Mouse (Mus musculus): ENCODE data around the gene Parvb. TPM values are rescaled to one million over a fixed set of nuclear protein-coding genes. Genes with fewer than 3 reads are reported as not detected.

Gene Parvb
- total and polyA plus RNA-seq, 3 experiments: 0.04 to 2.3 TPM; not detected in 1

DNA sequence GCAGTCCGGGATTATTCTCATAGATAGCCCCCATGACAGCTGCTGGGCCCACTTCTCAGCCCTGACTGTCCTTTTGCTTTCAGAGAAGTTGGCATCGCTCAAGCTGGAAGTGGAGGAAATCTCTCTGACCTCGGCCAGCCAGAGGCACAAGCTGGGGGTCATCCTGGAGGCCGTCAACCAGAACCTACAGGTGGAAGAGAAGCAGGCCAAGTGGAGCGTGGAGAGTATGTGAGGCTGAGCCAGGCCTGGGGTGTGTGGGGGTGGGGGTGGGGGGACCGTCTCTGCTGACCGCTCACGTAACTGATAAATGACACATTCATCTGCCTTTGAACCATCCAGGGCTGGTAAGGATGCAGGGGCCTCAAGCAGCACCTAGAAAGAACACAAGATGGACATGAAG, 98.1 kb downstream of the Parvb start:
- TF ChIP-seq BHLHE40 (IDR thresholded peaks at IDR 0.05; ENCODE audit: low read depth, low read length) (no peak), USF1 (IDR thresholded peaks at IDR 0.05; ENCODE audit: low read depth, low read length) (no peak), TBP (conservative IDR thresholded peaks at IDR 0.05; ENCODE audit: low read depth, low read length) (no peak), ZNF384 (IDR thresholded peaks at IDR 0.05; ENCODE audit: low read depth, low read length) (no peak), POLR2AphosphoS2 (IDR thresholded peaks at IDR 0.05; ENCODE audit: low read depth, low read length) (no peak), UBTF (IDR thresholded peaks at IDR 0.05; ENCODE audit: low read depth, low read length) (no peak), TCF12 (IDR thresholded peaks at IDR 0.05; ENCODE audit: low read depth, low read length) (no peak), SIN3A (IDR thresholded peaks at IDR 0.05; ENCODE audit: low read length) (no peak), MAFK (IDR thresholded peaks at IDR 0.05; ENCODE audit: insufficient replicate concordance, low read length) (no peak), ETS1 (conservative IDR thresholded peaks at IDR 0.05; ENCODE audit: low read depth, low read length) (no peak), HCFC1 (IDR thresholded peaks at IDR 0.05; ENCODE audit: low read depth, low read length) (no peak), ZMIZ1 (IDR thresholded peaks at IDR 0.05; ENCODE audit: low read depth, low read length) (no peak), KAT2A (IDR thresholded peaks at IDR 0.05; ENCODE audit: insufficient replicate concordance, low read length) (no peak)
- dilution Hi-C loops (cut with MboI; ENCODE audit: extremely low pct_ligation_motif_present, extremely low pct_unique_long_range_greater_than_20kb, low sequenced_read_pairs) (no loop called here), in situ Hi-C loops (cut with MboI; ENCODE audit: low pct_ligation_motif_present, low pct_unique_long_range_greater_than_20kb, low sequenced_read_pairs) (loop anchor here (5.0 kb wide), 1 partner anchor 48 kb away; no protein-coding TSS in a partner anchor)
- Histone ChIP-seq H3K4me2 (ENCODE audit: insufficient read depth, low read depth, poor library complexity, severe bottlenecking) (no peak overlapping the region), H3K79me2 (replicated peaks; ENCODE audit: control insufficient read depth, extremely low read depth, insufficient read depth, poor library complexity, severe bottlenecking) (peaks cover 21% of the 10 kb centered on the region), H3K9me3 (replicated peaks; ENCODE audit: low read length) (no peaks in the 10 kb centered on the region), H3K9ac (ENCODE audit: insufficient read depth, low read depth) (no peak overlapping the region), H3K27me3 (replicated peaks) (no peaks in the 10 kb centered on the region), H3K4me3 (replicated peaks in 1 of 3; ENCODE audit: low read depth in 2 of 3, low read length in 2 of 3, poor library complexity in 1 of 3) (no peak overlapping the region), H3K27ac (ENCODE audit: insufficient read depth, low read depth) (no peak overlapping the region), H3K36me3 (replicated peaks in 1 of 2; ENCODE audit: control insufficient read depth in 1 of 2, insufficient read depth in 1 of 2, low read length in 1 of 2) (peaks cover 78 to 88% of the 10 kb centered on the region in 2 experiments), H3K4me1 (ENCODE audit: control insufficient read depth in 1 of 2, insufficient read depth in 2 of 2) (peaks cover 6 to 39% of the 10 kb centered on the region in 2 experiments; a peak in 3 of 4 replicates)
- no peak for DNase-seq (ENCODE audit: extremely low read depth)

DNA sequence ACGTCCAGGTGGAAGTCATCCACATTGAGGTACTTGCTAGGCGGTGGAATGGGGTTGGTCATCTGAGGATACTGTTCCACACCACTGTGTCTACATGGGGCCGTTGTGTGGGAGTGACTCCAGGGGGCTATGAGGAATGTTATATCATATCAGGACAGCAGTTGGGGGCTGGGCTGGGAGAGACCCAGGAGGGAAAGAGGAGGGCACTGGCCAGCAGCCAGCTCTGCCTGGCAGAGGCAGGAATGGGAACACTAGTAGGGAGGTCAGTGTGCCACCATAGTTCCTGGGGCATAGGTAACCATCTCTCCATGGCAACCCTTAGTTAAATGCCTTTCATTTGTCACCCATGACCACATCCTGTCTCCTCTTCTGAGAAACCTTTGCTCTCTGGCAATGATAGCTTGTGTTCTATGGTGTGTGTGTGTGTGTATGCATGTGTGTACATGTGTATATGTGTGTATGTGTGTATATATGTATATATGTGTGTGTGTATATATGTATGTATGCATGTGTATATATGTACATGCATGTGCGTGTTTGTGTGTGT, 99.3 kb downstream of the Parvb start:
- Histone ChIP-seq H3K9me3 (replicated peaks; ENCODE audit: low read length) (no peaks in the 10 kb centered on the region), H3K79me2 (replicated peaks; ENCODE audit: control insufficient read depth, extremely low read depth, insufficient read depth, poor library complexity, severe bottlenecking) (peaks cover 12% of the 10 kb centered on the region), H3K36me3 (replicated peaks in 1 of 2; ENCODE audit: control insufficient read depth in 1 of 2, insufficient read depth in 1 of 2, low read length in 1 of 2) (peaks cover 90 to 98% of the 10 kb centered on the region in 2 experiments), H3K27ac (ENCODE audit: insufficient read depth, low read depth) (no peak overlapping the region), H3K27me3 (replicated peaks) (no peaks in the 10 kb centered on the region), H3K9ac (ENCODE audit: insufficient read depth, low read depth) (no peak overlapping the region), H3K4me3 (replicated peaks in 1 of 3; ENCODE audit: low read depth in 2 of 3, low read length in 2 of 3, poor library complexity in 1 of 3) (no peak overlapping the region), H3K4me1 (ENCODE audit: control insufficient read depth in 1 of 2, insufficient read depth in 2 of 2) (peaks cover 4 to 35% of the 10 kb centered on the region in 2 experiments; a peak in 3 of 4 replicates), H3K4me2 (ENCODE audit: insufficient read depth, low read depth, poor library complexity, severe bottlenecking) (no peak overlapping the region)
- TF ChIP-seq JUND (conservative IDR thresholded peaks at IDR 0.05; ENCODE audit: low read depth, low read length): no peak
- no peak for TF ChIP-seq E2F4 (IDR thresholded peaks at IDR 0.05; ENCODE audit: insufficient replicate concordance, low read depth, low read length)
- no peak for TF ChIP-seq CHD2 (IDR thresholded peaks at IDR 0.05; ENCODE audit: low read length)
- no peak for TF ChIP-seq POLR2A (IDR thresholded peaks at IDR 0.05; ENCODE audit: low read depth, low read length)
- no peak for TF ChIP-seq ZC3H11A (IDR thresholded peaks at IDR 0.05; ENCODE audit: low read depth, low read length)
- no peak for TF ChIP-seq MEF2A (IDR thresholded peaks at IDR 0.05; ENCODE audit: borderline replicate concordance, low read depth, low read length)
- no peak for DNase-seq (ENCODE audit: extremely low read depth)
- in situ Hi-C loops (cut with MboI; ENCODE audit: low pct_ligation_motif_present, low pct_unique_long_range_greater_than_20kb, low sequenced_read_pairs) (no loop called here), dilution Hi-C loops (cut with MboI; ENCODE audit: extremely low pct_ligation_motif_present, extremely low pct_unique_long_range_greater_than_20kb, low sequenced_read_pairs) (no loop called here)

Data from CH12.LX (cell line).